Mouse (Mus musculus): Measurements from ENCODE around the gene Klhl40.
A peak's percentile ranks its signal among the peaks of the same experiment; 100 is the strongest.

Gene Klhl40

DNA sequence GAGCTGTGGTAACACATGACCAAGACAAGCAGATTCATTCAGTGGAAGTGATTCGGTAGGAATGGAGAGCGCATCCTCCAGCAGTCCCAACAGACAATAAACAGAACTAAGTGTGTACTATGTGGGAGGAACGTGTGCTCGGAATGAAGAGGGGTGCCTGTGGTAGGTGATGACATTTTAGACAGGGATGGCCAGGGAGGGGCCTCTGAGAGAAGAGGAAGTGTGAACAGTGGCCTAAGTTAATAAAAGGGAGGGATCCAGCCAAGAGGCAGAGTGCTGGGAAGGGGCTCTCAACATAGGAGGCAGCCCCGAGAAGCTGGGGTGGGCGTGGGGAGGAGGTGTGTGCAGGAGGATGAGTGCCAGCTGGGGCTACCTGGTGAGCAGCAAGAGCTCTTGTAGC lies 50.9 kb downstream of the Klhl40 start:
- no peak for DNase-seq

DNA sequence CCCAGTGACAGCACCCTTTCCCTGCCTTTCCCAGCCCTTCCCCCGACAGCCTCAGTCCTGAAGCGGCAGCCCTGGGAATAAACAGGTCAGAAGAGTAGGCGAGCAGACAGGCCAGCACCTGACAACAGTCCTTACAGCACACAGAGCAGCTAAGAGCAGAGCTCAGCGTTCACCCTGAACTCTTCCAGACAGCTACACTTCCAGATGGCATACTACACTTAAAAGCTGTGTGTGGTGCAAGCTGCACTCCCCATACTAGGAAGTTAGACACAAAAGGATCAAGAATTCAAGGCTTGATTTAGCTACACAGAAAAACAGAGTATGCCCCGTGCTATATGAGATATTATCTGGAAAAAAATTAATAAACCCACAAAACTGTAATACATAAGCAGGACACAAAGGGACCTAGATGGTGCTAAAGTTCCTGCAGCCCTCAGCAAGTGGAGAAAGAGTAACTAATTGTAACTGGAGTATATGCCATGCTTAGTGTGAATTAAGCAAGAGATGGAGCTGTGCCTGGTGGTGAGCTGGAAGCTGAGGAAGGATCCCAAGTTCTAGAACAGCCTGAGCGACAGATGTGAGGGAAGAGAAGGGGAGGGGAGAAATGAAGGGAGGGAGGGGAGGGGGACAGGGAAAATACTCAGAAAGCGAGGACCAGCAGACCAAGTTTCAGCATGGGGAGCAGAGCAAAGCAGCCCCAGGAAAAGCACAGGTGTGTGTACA lies 52.0 kb downstream of the Klhl40 start:
- no peak for DNase-seq

DNA sequence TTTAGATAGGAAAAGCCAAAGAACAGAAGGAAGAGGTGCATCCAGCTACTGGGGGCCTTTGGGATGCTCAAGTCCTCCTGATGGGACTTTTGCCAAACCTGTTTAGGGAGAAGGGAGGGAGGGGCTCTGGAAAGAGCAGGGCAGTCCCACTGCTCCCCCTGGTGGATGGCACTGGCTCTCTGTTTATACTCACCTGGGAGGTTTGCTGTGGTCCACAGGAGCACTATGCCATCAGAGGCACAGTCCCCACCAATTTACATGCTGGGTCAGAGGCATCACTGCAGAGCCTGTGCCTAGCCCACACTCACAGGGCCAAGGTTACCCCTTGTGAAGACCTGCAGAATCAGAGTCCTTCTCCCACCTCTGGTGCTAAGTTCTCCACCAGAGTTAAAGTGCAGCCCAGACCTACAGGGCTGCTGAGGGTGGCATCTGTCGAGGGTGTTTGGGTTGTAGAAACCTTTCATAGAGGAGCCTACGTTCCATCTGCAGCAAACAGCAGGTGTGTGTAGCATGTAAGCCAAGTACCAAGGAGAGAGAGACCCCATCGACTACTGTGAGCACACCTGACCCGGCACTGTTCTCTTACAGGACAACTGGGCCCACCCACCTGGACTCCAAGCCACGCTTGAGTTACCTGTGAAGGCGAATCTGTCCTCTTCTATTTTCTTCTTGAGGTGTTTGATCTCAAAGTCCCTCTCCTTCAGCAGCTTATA lies 53.0 kb downstream of the Klhl40 start:
- DNase-seq: peak; percentile 61 to 66

DNA sequence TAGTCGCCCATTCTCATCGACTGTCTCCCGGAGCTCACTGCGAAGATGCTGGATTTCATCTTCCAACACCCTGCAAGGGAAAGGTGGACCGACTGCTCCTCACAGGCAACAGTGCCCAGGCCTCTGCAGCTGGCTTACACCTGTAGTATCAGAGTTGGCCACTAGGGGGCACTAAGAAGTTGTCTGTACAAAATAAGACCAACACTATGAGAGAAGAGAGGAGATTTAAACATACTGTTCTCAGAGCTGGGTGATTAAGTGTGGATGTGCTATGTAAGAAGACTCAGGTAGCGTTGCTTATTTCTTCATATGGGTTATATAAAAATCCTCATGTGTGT lies 53.5 kb downstream of the Klhl40 start:
- peak; percentile 86 to 88 for DNase-seq

All from cerebellum, adult 18-20 months (tissue).